Mouse (Mus musculus) retina, postnatal 1 day (tissue): ENCODE data around the gene Rnf157.

Source experiments
- DNase-seq: peaks from one replicate; pipeline ENCODE4 v3.0.0-alpha.2; 2012

Gene Rnf157

GRCm38 (mm10) chr11:116412904-116413630 is at the start of gene Rnf157:
Gene Rnf157 (minus strand): TSS chr11:116413032.
- peak; percentile 94 for DNase-seq

GRCm38 (mm10) chr11:116459786-116460185 is 47.0 kb upstream of the Rnf157 start:
- DNase-seq: no peak

GRCm38 (mm10) chr11:116456234-116456633 is 43.4 kb upstream of the Rnf157 start:
- no peak for DNase-seq

GRCm38 (mm10) chr11:116453889-116454288 is 41.1 kb upstream of the Rnf157 start:
- no peak for DNase-seq

- no peak for DNase-seq
These were observed 36.5 kb upstream of the Rnf157 start for GRCm38 (mm10) chr11:116449341-116449740.

GRCm38 (mm10) chr11:116447822-116448221 is 35.0 kb upstream of the Rnf157 start:
- DNase-seq: no peak

GRCm38 (mm10) chr11:116446308-116446887 is 33.6 kb upstream of the Rnf157 start:
- DNase-seq: no peak

- DNase-seq: peak; percentile 95
These were observed 32.9 kb upstream of the Rnf157 start for GRCm38 (mm10) chr11:116445596-116446307.

GRCm38 (mm10) chr11:116443935-116444334 is 31.1 kb upstream of the Rnf157 start:
- no peak for DNase-seq

GRCm38 (mm10) chr11:116443311-116443710 is 30.5 kb upstream of the Rnf157 start:
- DNase-seq: no peak

GRCm38 (mm10) chr11:116442867-116443177 is 30.0 kb upstream of the Rnf157 start:
- DNase-seq: no peak

- no peak for DNase-seq
These were observed 29.5 kb upstream of the Rnf157 start for GRCm38 (mm10) chr11:116442129-116442866.

GRCm38 (mm10) chr11:116440408-116441068 is 27.7 kb upstream of the Rnf157 start:
- no peak for DNase-seq

GRCm38 (mm10) chr11:116439269-116440240 is 26.7 kb upstream of the Rnf157 start:
- no peak for DNase-seq

- no peak for DNase-seq
These were observed 24.7 kb upstream of the Rnf157 start for GRCm38 (mm10) chr11:116437541-116437940.

GRCm38 (mm10) chr11:116436725-116437331 is 24.0 kb upstream of the Rnf157 start:
- DNase-seq: no peak

- DNase-seq: no peak
These were observed 23.3 kb upstream of the Rnf157 start for GRCm38 (mm10) chr11:116435992-116436724.

GRCm38 (mm10) chr11:116434967-116435752 is 22.3 kb upstream of the Rnf157 start:
- no peak for DNase-seq

GRCm38 (mm10) chr11:116434287-116434966 is 21.6 kb upstream of the Rnf157 start:
- DNase-seq: peak; percentile 77
